Mouse (Mus musculus): Measurements from ENCODE around the gene Rsph3a.

The Rsph3a gene

DNA sequence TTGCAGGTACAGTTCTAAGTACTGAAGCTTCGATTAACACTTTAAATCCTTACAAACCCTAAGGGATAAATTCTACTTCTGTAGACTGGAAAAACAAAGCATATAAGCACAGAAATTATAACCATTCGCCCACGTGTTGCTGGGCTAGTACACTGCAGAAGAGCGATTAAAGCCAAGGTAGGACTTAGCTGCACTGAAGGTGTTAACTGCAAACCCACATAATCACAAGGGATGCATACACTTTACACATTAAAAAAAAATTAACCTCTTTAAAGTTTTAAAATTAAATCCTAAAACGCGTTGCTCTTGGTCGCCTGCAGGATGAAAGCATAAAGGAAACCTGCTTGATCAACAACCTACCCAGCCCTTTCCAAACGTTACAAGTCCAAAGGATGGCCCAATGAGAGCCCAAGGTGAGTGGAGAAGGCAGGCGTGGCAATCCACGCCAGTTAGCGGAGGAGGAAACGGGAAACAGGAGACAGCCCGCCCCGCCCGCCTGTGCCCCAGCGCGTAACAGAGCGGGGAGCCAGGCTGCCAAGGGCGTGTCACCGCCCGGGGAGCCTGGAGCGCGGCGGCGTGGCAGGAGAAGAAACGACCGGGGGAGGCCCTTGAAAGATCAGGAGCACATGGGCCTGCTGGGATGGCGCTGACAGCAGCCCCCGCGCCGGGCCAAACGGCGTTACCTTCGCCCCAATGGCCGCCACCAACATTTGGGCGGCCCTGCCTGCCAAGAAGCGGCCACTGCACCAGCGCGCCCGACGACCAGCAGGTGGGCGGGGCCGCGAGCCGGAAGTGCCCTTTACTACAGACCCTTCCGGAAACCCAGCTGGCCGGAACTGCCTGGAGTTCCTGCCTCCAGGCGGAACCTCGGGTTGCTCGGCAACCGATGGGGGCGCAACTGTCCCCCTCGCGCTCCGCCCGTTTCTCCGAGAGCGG lies at the start of gene Rsph3a:
TSS of gene Rsph3a (plus strand) at position 498 of the 936 bp plus-strand sequence.
- peak; percentile 87 for DNase-seq (ENCODE audit: low read depth, low spot score)

DNA sequence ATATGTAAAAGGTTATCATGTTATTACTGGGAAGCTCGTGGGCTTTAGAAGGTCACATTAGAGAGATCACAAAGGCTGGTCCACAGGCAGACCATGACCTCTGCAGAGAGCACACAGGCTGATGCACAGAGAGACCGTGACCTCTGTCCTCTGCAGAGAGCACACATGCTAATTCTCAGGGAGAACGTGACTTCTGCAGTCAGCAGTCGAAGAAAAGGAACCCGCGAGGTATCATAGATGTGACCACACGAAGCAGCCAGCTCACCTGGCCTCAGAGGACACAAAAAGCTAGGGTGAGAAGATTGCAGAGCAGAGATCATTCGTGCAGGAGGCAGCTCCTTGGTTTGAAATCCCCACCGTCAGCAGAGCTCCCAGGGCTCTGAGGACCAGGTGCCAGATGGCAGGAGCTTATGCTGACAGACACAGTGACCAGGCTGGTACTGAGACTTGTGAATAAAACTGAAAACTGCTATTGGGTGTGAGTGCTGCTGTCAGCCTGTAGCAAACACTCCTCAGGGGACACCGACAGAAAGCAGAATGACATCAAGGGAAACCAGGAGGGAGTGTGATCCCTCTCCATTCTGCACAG lies 49.3 kb upstream of the Rsph3a start:
- DNase-seq (ENCODE audit: low read depth, low spot score) = no peak

DNA sequence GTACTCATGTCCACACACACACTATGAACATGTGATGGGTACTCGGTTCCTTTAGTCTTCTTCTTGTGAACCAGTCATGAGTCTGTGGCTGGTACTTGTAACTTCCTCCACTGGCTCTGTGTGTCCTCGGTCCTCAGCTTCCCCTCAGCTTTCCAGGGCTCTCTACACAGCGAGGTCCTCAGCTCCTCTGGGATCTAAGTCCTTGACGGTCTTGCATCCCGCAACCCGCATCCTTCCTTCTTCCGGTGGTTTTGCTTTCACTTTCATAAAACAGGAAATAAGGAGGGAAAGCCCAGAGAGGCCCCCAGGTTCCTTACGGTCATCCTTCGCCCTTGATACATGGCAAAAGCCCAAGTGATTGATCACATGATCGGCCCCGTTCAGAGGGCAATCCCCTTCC lies 48.3 kb upstream of the Rsph3a start:
- no peak for DNase-seq (ENCODE audit: low read depth, low spot score)

DNA sequence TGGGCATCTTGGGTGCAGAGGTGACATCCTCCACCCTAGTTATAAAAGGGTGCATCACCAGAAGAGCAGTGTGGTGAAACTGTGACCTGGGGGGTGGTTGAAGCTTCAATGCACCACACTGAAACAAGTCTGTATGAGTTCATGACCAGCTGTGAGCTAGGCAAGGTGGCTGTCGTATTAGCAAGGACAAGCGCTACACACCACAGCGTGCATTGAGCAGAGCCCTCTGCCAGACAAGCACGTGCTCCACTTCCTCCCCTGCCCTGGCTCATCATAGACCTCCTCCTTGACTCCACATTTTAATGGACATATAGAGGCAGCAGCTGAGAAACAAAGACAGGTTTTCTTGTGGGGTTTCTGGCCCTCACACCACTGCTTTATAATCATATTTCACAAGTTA lies 47.7 kb upstream of the Rsph3a start:
- no peak for DNase-seq (ENCODE audit: low read depth, low spot score)

- no peak for DNase-seq (ENCODE audit: low read depth, low spot score)
These were observed 46.2 kb upstream of the Rsph3a start for GRCm38 (mm10) chr17:7899233-7899632.

GRCm38 (mm10) chr17:7899961-7900360 lies 45.5 kb upstream of the Rsph3a start:
- DNase-seq (ENCODE audit: low read depth, low spot score) = no peak

DNA sequence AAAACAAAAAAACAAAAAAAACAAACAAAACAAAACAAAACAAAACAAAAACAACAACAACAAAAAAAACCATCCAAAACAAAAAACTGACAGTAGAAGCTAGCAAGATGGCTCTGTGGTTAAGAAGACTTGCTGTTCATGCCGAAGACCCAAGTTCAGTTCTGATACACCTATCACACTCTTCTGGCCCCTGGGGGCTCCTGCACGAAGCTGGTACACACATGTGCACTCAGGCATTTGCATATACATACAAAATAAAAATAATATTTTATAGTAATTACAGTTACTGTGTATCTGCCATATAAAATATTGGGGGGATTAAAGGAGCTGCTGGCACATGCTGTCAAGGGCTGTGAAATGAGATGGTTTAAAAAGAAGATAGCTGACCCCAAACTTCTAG lies 43.9 kb upstream of the Rsph3a start:
- DNase-seq (ENCODE audit: low read depth, low spot score) = no peak

- DNase-seq (ENCODE audit: low read depth, low spot score) = no peak
These were observed 43.1 kb upstream of the Rsph3a start for GRCm38 (mm10) chr17:7902362-7902761.

DNA sequence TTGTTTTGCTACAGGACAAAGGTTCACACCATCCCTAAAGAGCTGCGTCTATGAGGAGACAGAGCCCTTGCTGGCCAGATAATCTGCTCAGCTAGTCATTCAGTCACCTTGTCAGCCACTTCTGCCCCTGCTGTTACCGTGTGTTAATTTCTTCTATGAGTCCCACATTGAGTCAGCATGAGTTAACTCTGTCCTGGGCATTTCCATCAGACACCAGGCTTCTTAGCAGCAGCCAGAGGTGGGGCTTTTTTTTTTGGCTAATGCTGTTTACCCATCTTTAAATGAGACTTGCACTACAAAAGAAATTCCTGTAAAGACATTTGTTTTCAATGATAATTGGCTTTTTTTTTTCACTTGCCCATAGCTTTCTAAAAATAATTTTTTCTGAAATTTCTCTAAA lies 40.4 kb upstream of the Rsph3a start:
- peak; percentile 19 for DNase-seq (ENCODE audit: low read depth, low spot score)

- peak; percentile 80 for DNase-seq (ENCODE audit: low read depth, low spot score)
These were observed 39.3 kb upstream of the Rsph3a start for GRCm38 (mm10) chr17:7905936-7906685.

DNA sequence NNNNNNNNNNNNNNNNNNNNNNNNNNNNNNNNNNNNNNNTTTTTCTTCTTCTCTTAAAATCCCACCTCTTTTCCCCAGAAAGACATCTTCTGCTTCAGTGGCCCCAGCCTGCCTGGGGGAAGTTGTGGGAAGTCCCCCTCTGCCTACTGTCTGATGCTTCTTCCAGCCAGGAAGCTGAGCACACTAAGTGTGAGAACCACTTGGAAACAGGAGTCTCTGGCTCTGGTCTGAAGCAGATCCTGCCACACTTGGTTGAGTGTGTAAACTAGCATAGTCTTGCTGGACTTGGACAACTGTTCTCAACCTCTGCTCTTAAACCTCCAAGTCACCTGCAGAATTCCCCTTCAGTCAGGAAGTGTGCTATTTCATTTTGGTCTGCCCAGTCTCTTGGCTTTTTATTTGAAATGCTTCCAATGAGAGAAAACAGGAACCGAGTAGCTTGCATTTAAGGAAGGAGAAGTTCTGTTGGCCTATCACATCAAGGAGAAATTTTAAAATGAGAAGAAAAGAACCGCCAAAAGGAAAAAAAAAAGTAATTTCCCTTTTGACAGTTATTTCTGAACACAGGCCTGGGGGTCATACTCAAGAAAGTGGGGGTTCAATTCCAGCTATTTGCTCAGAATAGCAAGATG lies 30.7 kb upstream of the Rsph3a start:
- no peak for DNase-seq (ENCODE audit: low read depth, low spot score)

DNA sequence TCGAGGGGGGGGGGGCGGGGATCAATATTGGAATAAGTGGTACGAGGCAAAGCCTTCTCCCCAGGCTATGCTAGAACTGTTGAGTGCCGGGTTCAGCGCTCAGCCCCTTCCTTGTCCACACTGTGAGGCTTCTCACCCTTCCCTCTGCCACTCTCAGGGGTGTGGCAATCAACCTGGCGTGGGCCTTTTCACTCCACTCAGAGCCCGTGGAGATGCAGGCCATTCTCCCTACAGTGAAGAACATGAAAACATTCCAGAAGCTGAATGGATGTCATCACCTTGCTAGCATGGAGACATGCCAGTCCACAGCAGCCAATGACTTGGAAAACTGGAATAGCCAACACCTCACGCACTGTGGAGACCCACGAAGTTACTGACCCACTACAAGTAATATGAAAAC lies 29.6 kb upstream of the Rsph3a start:
- no peak for DNase-seq (ENCODE audit: low read depth, low spot score)

DNA sequence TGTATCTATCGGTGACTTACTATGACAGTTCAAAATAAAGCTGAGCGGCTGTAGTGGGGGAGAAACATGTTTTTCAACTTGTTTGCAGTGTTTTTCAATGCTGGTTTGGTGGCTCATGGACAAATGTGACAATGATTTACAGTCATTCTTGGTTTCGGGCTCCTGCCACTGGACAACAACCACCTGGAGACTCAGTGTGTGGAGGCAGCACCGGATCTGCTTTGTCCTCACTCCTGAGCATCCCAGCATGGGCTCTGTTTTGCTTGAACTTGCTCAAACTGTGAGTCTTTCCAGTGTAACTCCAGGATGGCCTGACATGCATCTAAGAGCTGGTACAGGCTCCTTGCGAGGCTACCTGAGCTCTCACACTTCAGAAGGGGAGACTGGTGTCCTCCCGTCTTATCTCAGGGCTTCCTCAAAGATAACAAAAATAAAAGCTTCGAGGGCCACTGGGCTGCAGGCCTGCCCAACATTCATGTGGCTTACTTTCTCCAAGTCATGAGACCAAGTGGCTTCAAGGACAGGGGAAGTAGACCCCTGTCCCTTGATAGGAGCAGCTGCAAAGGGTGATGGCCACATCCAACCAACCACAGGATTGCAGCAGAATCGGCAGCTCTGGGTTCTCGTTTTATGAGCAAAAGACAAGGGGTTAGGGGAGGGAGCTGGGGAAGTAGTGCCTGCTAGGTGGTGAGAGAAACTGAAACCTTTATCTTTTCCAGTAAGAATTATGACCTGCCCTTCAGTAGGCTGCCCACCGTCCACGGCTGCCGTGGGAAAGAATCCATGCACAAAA lies 28.4 kb upstream of the Rsph3a start:
- DNase-seq (ENCODE audit: low read depth, low spot score) = no peak

- DNase-seq (ENCODE audit: low read depth, low spot score) = no peak
These were observed 27.1 kb upstream of the Rsph3a start for GRCm38 (mm10) chr17:7918355-7918754.

DNA sequence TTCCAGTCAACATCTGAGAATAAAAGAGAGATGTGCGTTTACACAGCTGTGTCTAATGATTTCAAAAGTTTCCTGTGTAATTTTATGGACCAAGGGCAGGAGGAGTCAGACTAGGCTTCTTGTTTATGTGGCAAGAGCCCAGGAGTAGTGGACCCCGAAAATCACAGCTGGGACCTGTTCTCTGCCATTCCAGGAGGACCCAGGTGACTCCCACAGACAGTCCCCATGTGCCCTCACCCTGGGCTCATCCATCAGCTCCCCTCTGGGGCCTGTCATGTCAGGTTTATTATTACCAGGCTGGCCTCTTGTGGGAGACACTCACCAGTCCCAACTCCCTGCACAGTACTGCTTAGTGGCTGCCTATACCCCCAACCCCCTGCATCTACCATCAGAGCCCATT lies 26.2 kb upstream of the Rsph3a start:
- no peak for DNase-seq (ENCODE audit: low read depth, low spot score)

DNA sequence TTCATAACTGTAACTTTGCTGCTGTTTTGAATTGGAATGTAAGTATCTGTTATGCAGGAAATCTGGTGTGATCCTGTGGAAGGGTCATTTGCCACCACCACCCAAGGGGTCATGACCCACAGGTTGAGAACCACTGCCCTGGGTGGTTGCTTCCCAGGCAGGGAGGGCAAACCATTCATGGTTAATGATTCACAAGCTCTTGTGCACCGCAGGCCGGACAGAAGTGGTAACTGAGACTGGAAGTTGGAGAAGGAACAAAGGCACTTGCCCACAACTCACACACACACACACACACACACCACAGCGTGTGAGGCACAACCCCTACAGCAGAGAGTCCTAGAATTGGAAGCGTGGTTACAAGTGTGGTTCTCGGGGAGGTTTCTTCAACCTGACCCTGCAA lies 22.9 kb upstream of the Rsph3a start:
- DNase-seq (ENCODE audit: low read depth, low spot score) = no peak

DNA sequence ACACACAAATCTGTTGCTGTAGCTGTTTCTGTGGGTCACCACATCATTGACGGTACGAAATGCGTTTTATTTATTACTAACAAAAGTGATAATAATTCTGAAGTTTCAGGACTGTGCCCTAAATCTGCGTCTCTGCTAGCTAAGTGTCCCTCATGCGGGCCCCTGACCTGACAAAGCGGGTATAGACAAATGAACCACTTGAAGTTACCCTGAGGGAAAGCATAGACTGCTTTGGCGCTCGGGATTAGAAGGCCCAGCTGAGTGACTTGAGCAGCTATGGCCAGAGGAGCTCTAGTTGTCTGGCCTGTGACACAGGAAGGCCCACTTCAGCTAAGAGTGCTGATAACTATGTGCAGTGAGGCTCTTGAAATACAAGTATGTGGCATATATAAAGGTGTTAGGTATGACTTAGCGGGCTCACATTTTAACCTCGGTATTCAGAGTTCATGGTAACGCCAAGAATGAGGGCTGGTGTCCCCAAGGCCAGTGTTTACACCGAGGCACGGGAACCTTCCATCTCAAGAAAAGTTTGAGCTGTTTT lies 21.2 kb upstream of the Rsph3a start:
- no peak for DNase-seq (ENCODE audit: low read depth, low spot score)

DNA sequence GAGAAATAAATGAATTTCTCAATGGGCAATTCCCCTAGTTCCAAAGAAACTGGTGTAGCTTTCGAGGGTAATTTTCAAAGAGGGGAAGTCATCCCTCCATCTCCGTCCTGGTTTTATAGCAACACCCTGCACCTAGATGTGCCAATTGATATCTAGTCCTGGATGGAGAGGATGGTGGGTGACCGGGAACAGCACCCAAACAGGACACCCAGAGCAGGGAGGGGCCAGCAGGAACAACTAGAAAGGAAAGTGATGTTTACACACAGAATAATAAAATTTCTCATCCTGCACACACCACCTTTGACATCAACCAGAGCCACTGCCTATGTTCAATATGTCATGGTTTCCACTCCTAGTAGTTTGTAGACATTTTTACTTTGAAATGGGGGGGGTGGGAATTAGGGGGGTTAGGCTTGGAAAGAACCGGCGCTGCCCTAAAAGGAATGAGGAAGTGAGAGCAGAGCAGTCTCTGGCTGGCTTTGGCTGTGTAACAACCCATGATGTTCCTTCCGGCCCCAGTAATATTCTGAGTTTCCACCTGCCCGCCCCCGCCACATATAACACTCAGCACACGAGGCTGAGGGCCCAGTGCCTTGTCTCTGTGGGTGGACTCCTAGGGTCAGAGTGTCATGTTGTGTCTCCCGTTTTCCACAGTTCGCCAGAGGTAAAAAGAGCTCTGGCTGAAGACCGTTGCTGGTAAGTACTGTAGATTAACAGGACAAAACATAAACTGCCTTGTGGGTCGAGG lies 19.8 kb upstream of the Rsph3a start, which contains the start of gene Tagap:
TSS of gene Tagap (plus strand) at position 588 of the 748 bp plus-strand sequence.
- DNase-seq (ENCODE audit: low read depth, low spot score) = no peak

- DNase-seq (ENCODE audit: low read depth, low spot score) = peak; percentile 76
These were observed 17.6 kb upstream of the Rsph3a start for GRCm38 (mm10) chr17:7927582-7928535.

Measured in R1 (cell line).